Mouse (Mus musculus) kidney, postnatal 0 days (tissue): ENCODE measurements around the gene Rdh9. TPM values are rescaled to one million over a fixed set of nuclear protein-coding genes. Genes with fewer than 3 reads are reported as not detected.
"Not testable (repeated sequence)": the region's sequence is repeated elsewhere in the genome, so short reads cannot be mapped to it uniquely, and the experiment has no call there.

Source experiments
- ATAC-seq: fragments of 200-750 bp; cut with Nextera tagmentation; replicated peaks from 2 replicates; pipeline ENCODE4 v1.8.0; 2017; ENCODE audit warnings: low read depth, moderate number of reproducible peaks, moderate TSS enrichment, moderate library complexity; ENCODE audit not compliant: low FRiP score
- DNase-seq: peaks from one replicate; pipeline ENCODE4 v3.0.0-alpha.2; 2016; ENCODE audit warnings: low spot score
- H3K27ac ChIP-seq: fragments of 300-500 bp; sonication (generic); 2 replicates; pipeline ENCODE4 v1.5.1; 2014; ENCODE audit warnings: mild to moderate bottlenecking
- H3K27me3 ChIP-seq: fragments of 300-500 bp; sonication (generic); 2 replicates; pipeline ENCODE4 v1.6.1; 2014; ENCODE audit warnings: low read length, mixed read lengths; ENCODE audit not compliant: insufficient read depth
- H3K36me3 ChIP-seq: fragments of 300-500 bp; sonication (generic); 2 replicates; pipeline ENCODE4 v1.6.1; 2014; ENCODE audit warnings: low read length, mixed read lengths; ENCODE audit not compliant: insufficient read depth
- H3K4me1 ChIP-seq: fragments of 300-500 bp; sonication (generic); replicated peaks from 2 replicates; pipeline ENCODE4 v1.6.1; 2014; ENCODE audit warnings: antibody characterized with exemption, low read length, mixed read lengths; ENCODE audit not compliant: insufficient read depth
- H3K4me2 ChIP-seq: fragments of 300-500 bp; sonication (generic); 2 replicates; pipeline ENCODE4 v1.6.1; 2014; ENCODE audit warnings: mild to moderate bottlenecking, low read length, moderate library complexity, mixed read lengths
- H3K4me3 ChIP-seq: fragments of 300-500 bp; sonication (generic); replicated peaks from 2 replicates; pipeline ENCODE4 v1.5.1; 2014; ENCODE audit warnings: low read depth, low read length
- H3K9ac ChIP-seq: fragments of 300-500 bp; sonication (generic); 2 replicates; pipeline ENCODE4 v1.6.1; 2014; ENCODE audit warnings: low read depth, low read length
- H3K9me3 ChIP-seq: fragments of 300-500 bp; sonication (generic); replicated peaks from 2 replicates; pipeline ENCODE4 v1.6.1; 2016; ENCODE audit warnings: low read length, inconsistent platforms, mixed read lengths
- CTCF ChIP-seq: IDR thresholded peaks from 2 replicates; pipeline ENCODE4 v1.5.1; 2016; ENCODE audit warnings: antibody characterized with exemption, low read depth, mild to moderate bottlenecking, moderate library complexity
- WGBS: fragments of 180-500 bp; shearing (Covaris S2); extraction: QIAGEN DNeasy Blood & Tissue Kit; methylation state at CpG from one replicate; pipeline ENCODE4 v1.1.7; 2014; 5-methylcytosine and 5-hydroxymethylcytosine counted together
- polyA plus RNA-seq: library from polyadenylated mRNA; unstranded; fragments of >200 nt; fragmentation: Nextera tagmentation; extraction: Ambion mirVana; gene quantifications from 2 replicates; pipeline ENCODE4 v1.2.1, GENCODE M21; 2015

The Rdh9 gene
- polyA plus RNA-seq, 1 experiment from 2014 or later: not detected

DNA sequence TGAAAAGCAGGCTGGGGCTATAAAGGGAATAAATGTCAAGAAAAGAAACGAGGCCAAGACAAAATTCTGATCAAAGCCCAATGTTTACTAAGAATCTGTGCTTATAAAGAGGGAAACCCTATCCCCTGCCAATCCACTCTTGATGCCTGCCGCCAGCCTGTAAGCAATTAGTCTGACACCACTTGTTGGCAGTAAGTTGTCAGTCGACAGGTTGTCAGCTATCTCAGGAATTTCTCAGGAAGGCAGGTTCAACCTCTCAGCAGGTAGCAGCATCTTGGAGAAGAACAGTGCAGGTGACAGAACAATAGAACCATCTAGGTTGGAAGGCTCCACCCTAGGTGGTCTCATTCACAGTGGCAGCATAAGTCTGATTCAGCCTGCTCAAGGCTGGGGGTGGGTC lies 52.9 kb downstream of the Rdh9 start:
- Histone ChIP-seq H3K27ac (no peak overlapping the region), H3K4me2 (no peak overlapping the region), H3K27me3 (no peaks in the 10 kb centered on the region), H3K9me3 (no peaks in the 10 kb centered on the region), H3K9ac (no peak overlapping the region), H3K36me3 (no peaks in the 10 kb centered on the region), H3K4me3 (no peak overlapping the region), H3K4me1 (no peaks in the 10 kb centered on the region)
- DNase-seq: no peak
- no peak for ATAC-seq
- 69% methylated on average over 3 of the region's 3 CpGs for WGBS
- no peak for TF ChIP-seq CTCF

GRCm38 (mm10) chr10:127834186-127834585 lies 58.0 kb downstream of the Rdh9 start:
- H3K4me1 ChIP-seq, H3K4me2 ChIP-seq, H3K27me3 ChIP-seq, H3K36me3 ChIP-seq, ATAC-seq, DNase-seq, H3K9me3 ChIP-seq, H3K4me3 ChIP-seq, H3K9ac ChIP-seq: not testable (repeated sequence)
- 95% methylated on average over 1 of the region's 1 CpGs for WGBS
- peak overlapping the region; percentile 73; the same call in 1 of the 2 replicates for H3K27ac ChIP-seq

- H3K27me3 ChIP-seq: no peaks in the 10 kb centered on the region
- 50% methylated on average over 5 of the region's 5 CpGs for WGBS
- peak; percentile 52 for DNase-seq
Observed at GRCm38 (mm10) chr10:127835292-127835691, 59.1 kb downstream of the Rdh9 start.

GRCm38 (mm10) chr10:127837793-127838192 lies 61.6 kb downstream of the Rdh9 start:
- not testable (repeated sequence) for H3K9ac ChIP-seq, H3K27ac ChIP-seq, DNase-seq, H3K4me2 ChIP-seq, H3K4me1 ChIP-seq, H3K4me3 ChIP-seq, H3K27me3 ChIP-seq, H3K36me3 ChIP-seq, ATAC-seq, H3K9me3 ChIP-seq
- WGBS: 83% methylated on average over 5 of the region's 5 CpGs

More at GRCm38 (mm10) chr10:127835292-127835691, 59.1 kb downstream of the Rdh9 start:
- Histone ChIP-seq H3K36me3 (no peaks in the 10 kb centered on the region), H3K27ac (peak overlapping the region; percentile 73; the same call in 1 of the 2 replicates), H3K4me1 (0 out of 2 replicates have a peak, but pooled peaks cover 6% of the 10 kb centered on the region), H3K4me3 (no peak overlapping the region), H3K9me3 (no peaks in the 10 kb centered on the region; the same call in 1 of the 2 replicates), H3K4me2 (no peak overlapping the region), H3K9ac (no peak overlapping the region)
- no peak for TF ChIP-seq CTCF
- no peak for ATAC-seq

DNA sequence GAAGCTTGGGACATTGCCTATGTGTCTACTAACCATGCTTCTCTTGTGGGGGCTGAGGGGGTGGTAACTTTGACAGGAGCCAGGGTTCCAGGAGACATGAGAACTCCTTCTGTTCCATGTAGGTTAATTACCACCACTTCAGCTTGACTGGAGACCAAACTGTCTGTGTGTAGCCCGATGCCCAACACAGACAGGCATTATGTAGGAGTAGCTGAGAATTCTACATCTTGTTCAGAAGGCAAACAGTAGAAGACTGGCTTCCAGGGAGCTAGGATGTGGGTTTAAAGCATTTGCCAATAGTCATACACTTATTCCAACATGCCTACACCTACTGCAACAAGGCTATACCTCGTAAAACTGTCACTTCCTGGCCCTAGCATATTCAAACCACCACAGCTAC lies 62.4 kb downstream of the Rdh9 start:
- no peak for DNase-seq
- Histone ChIP-seq H3K27me3 (no peaks in the 10 kb centered on the region), H3K4me1 (0 out of 2 replicates have a peak, but pooled peaks cover 6% of the 10 kb centered on the region), H3K4me3 (no peak overlapping the region), H3K9me3 (no peaks in the 10 kb centered on the region; the same call in 1 of the 2 replicates), H3K4me2 (no peak overlapping the region), H3K9ac (no peak overlapping the region), H3K36me3 (no peaks in the 10 kb centered on the region), H3K27ac (no peak overlapping the region)
- 88% methylated on average over 2 of the region's 2 CpGs for WGBS
- TF ChIP-seq CTCF: no peak
- no peak for ATAC-seq

- Histone ChIP-seq H3K4me2 (no peak overlapping the region), H3K27me3 (no peaks in the 10 kb centered on the region), H3K4me1 (no peaks in the 10 kb centered on the region), H3K4me3 (no peak overlapping the region), H3K9me3 (no peaks in the 10 kb centered on the region; the same call in 1 of the 2 replicates), H3K36me3 (no peaks in the 10 kb centered on the region), H3K27ac (no peak overlapping the region), H3K9ac (no peak overlapping the region)
- ATAC-seq (no peak), DNase-seq (no peak)
- 74% methylated on average over 2 of the region's 2 CpGs for WGBS
- TF ChIP-seq CTCF: no peak
Observed at GRCm38 (mm10) chr10:127840776-127841175, 64.6 kb downstream of the Rdh9 start.

Other genes starting within 250 kb of the Rdh9 start
- gene Nxph4, start 241.8 kb upstream of the Rdh9 start, polyA plus RNA-seq: 0.93 and 1.1 TPM in 2 replicates
- 42.6 and 44.5 TPM in 2 replicates for gene Lrp1, start 155.2 kb upstream of the Rdh9 start, polyA plus RNA-seq
- gene Stat6, start 133.4 kb upstream of the Rdh9 start, polyA plus RNA-seq: 26.2 and 27.0 TPM in 2 replicates
- gene Nemp1, start 109.5 kb upstream of the Rdh9 start, polyA plus RNA-seq: 6.6 and 6.9 TPM in 2 replicates
- gene Nab2, start 107.8 kb upstream of the Rdh9 start, polyA plus RNA-seq: 21.5 and 24.3 TPM in 2 replicates
- gene Myo1a, start 71.2 kb upstream of the Rdh9 start, polyA plus RNA-seq: 0.07 and 0.18 TPM in 2 replicates
- gene Tac2, start 51.9 kb upstream of the Rdh9 start, polyA plus RNA-seq: 2.5 and 2.6 TPM in 2 replicates
- gene Zbtb39, start 36.8 kb upstream of the Rdh9 start, polyA plus RNA-seq: 2.8 and 3.0 TPM in 2 replicates
- gene Gpr182, start 24.7 kb upstream of the Rdh9 start, polyA plus RNA-seq: 8.3 and 8.9 TPM in 2 replicates
- 0.21 and 0.28 TPM in 2 replicates for gene Rdh1, start 16.7 kb upstream of the Rdh9 start, polyA plus RNA-seq
- 0.87 and 0.98 TPM in 2 replicates for gene Rdh16f1, start 16.6 kb upstream of the Rdh9 start, polyA plus RNA-seq
- 12.7 and 13.1 TPM in 2 replicates for gene Rdh16, start 24.8 kb downstream of the Rdh9 start, polyA plus RNA-seq
- gene Rdh19, start 73.5 kb downstream of the Rdh9 start, polyA plus RNA-seq: 11.4 and 12.6 TPM in 2 replicates
- gene Rdh16f2, start 90.1 kb downstream of the Rdh9 start, polyA plus RNA-seq: 2.1 and 2.3 TPM in 2 replicates
- gene Rdh7, start 112.4 kb downstream of the Rdh9 start, polyA plus RNA-seq: 0.13 and 0.21 TPM in 2 replicates
- not detected in 2 replicates for gene Sdr9c7, start 122.1 kb downstream of the Rdh9 start, polyA plus RNA-seq
- not detected in 2 replicates for gene Hsd17b6, start 231.2 kb downstream of the Rdh9 start, polyA plus RNA-seq
- gene Prim1, start 238.8 kb downstream of the Rdh9 start, polyA plus RNA-seq: 43.9 and 53.2 TPM in 2 replicates